Mouse (Mus musculus): Measurements from ENCODE around the gene 6430571L13Rik.

The 6430571L13Rik gene

GRCm38 (mm10) chr9:107340911-107341645, 676 bp downstream of the 6430571L13Rik start:
- no peak for DNase-seq (ENCODE audit: low read depth, low spot score)

DNA sequence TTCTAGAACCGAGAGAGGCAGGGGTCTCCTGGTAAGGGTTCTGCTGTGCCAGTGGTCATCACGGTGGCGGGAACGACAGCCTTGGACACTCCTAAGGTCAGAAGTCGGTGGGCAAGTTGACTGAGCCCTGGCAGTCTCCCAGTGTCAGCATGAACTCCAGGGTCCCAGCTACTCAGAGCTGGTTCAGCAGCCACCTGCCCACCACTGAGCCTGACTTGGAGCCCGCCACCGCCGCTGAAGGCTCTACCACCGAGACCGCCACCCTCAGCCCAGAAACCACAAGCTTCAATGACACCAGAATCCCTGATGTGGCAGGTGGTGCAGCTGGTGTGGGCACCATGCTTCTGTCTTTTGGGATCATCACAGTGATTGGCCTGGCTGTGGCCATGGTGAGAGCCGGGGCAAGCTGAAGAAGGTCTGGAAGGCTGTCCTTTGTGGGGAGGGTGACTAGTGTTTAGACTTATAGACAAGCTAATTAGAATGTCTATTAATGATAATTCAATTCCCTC, 1.9 kb downstream of the 6430571L13Rik start:
- no peak for DNase-seq (ENCODE audit: low read depth, low spot score)

GRCm38 (mm10) chr9:107343146-107343943, 2.9 kb downstream of the 6430571L13Rik start:
- DNase-seq (ENCODE audit: low read depth, low spot score): no peak

DNA sequence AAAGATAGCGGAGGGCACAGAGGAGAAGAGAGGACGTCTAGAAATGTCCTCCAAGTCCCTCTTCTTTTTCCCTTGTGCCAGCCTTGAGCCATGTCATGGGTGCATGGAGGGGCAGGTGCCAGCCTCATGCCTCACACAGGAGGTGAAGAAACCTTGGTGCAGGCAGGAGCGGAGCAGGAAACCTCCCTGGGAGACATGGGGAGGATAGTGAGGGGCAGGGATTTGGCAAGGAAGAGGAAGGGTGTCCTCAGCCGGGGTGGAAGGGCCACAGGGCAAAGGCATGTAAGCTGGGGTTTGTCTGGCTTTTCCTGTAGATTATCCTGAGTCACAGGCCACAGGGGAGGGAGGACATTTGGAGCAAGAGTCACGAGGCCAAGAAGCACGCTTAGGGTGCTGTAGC, 3.6 kb downstream of the 6430571L13Rik start:
- no peak for DNase-seq (ENCODE audit: low read depth, low spot score)

DNA sequence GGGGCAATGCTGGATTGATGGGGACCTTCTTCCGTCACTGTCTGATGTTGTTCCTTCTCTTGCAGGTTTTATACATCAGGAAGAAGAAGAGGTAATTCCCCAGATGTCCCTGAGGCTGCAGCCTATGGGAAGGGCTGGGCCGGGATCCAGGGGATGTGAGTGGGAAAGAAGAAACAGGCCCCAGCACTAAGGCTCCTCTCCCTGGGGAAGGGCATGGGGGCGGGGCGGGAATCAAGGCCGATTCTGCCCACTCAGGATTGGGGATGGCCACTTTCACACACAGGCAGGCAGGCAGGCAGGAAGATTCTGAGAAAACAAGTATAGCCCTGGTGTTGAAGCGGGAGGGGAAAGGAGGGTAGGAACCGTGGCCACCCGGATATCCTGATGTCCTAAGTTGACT, 5.7 kb downstream of the 6430571L13Rik start:
- DNase-seq (ENCODE audit: low read depth, low spot score): no peak

DNA sequence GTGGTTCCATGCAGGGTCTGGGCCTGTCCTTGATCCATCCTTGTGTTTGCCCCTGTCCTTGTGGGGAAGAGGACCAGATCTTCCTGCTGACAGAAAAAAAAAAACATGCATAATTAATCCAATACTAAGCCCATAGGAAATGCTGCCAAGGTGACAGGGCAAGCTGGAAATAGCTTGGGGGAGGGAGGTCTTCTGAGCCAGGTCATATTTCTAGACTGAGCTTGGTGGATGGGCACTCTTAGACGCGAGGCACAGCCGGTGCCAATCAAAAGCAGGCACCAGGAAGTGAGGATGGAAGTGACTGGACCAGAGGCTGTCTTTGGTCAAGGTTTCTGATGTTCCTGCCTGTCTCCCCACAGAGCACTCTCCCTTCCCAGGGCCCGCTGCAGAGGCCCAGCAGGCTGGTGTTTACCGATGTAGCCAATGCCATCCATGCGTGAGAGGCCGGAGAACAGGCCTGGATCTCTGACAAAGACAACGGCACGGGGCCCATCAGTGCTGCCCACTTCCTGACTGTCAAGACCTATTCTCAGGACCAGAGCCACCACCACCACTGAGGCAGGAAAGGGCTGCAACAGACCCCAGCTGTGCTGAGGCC, 7.3 kb downstream of the 6430571L13Rik start:
- no peak for DNase-seq (ENCODE audit: low read depth, low spot score)

- no peak for DNase-seq (ENCODE audit: low read depth, low spot score)
Observed at GRCm38 (mm10) chr9:107349321-107349720, 8.9 kb downstream of the 6430571L13Rik start.

DNA sequence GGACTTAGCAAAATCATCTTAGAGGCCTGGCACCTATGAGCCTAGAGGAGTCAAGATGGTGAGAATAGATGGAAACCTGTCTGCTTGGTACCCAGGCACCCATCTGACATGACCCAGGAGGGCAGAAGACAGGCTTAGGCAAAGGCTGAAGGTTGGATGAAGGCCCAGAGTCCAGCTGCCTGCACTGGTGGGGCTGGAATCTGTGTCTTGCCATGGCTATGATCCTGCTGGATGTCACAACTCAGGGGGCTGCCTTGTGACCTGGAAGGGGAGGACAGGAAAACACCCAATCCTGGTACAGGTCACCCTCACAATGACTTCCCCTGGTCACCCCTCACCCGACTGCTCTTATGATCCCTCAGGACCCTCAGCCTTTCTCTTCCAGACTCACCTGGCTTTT, 14.4 kb downstream of the 6430571L13Rik start:
- DNase-seq (ENCODE audit: low read depth, low spot score): no peak

DNA sequence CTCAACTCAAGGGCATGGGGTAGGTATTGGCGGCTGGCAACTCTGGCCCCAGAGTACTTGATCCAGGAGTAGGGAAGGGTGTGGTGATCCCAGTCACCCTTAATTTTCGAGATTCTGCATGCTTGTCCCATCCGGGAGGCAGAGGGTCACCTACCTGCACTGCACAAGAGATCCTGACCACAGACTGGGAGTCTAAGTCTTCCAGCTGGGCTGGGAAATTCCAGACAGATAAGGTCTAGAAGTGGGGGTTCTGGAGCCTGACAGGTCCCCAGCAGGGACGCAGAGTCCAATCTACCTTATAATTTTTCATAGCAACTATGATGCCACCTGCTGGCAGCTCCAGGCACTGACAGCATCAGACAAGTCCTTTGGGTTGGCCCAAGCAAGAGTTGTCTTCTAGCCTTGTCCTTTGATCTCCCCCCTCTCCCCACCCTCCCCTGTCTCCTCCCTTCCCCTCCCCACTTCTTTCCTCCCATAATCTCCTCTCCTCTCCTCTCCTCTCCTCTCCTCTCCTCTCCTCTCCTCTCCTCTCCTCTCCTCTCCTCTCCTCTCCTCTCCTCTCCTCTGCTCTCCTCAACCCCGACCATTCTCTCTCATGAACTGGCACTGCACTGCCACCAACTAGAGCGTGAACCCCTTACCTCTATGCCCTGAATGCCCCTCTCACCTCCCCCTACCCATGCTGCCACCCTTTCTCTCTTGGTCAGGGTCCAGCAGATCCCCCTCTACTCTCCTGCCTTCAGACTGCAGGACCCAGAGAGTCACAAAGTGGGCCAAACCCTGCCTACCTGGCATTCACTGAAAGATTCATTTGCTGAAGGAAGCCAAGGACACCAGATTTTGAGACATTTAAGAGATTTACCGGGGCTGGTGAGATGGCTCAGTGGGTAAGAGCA, 15.7 kb downstream of the 6430571L13Rik start:
- peak; percentile 55 for DNase-seq (ENCODE audit: low read depth, low spot score)

- peak; percentile 69 for DNase-seq (ENCODE audit: low read depth, low spot score)
Observed at GRCm38 (mm10) chr9:107357651-107358050, 17.2 kb downstream of the 6430571L13Rik start.

- no peak for DNase-seq (ENCODE audit: low read depth, low spot score)
Observed at GRCm38 (mm10) chr9:107360989-107361388, 20.6 kb downstream of the 6430571L13Rik start.

- DNase-seq (ENCODE audit: low read depth, low spot score): peak; percentile 62
Observed at GRCm38 (mm10) chr9:107366644-107367043, 26.2 kb downstream of the 6430571L13Rik start.

GRCm38 (mm10) chr9:107368302-107368701, 27.9 kb downstream of the 6430571L13Rik start:
- DNase-seq (ENCODE audit: low read depth, low spot score): no peak

- no peak for DNase-seq (ENCODE audit: low read depth, low spot score)
Observed at GRCm38 (mm10) chr9:107369270-107370105, 29.1 kb downstream of the 6430571L13Rik start.

GRCm38 (mm10) chr9:107370106-107370463, 29.7 kb downstream of the 6430571L13Rik start:
- no peak for DNase-seq (ENCODE audit: low read depth, low spot score)

DNA sequence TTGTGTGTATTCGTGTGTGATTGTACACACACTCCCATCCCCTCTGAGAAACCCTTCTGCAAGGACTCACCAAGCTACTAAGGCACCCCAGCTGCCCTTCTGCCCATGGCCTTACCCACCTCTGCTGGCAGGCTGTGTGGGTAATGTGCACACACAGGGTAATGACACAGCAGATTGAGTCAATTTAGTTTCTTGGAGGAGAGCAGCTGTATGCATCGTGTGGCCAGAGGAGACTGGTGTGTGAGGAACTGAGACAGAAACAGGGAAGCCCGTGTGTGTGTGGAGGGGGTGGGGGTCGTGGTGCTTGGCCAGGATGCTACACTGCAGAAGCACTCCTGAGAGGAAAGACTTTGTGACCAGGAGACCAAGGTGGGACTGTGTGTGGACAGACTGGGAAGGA, 32.0 kb downstream of the 6430571L13Rik start:
- no peak for DNase-seq (ENCODE audit: low read depth, low spot score)

DNA sequence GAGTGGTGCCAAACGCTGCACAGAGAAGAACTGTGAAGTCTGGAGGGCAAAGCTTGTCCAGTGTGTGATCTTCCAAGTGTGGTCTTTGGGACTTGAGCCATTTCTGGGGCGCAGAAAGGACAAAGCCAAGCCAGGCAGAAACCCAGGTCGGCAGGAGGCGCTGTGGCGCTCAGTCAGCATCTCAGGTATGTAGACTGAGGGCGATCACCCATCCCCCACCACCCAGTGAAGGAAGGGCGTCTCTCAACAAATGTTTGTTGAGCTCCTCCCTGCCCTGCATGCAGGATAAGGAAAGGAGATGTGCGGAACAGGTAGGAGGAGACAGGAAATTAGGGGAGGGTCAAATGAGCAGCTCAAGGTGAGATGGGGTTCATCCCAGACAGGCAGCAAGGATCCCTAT, 34.2 kb downstream of the 6430571L13Rik start:
- no peak for DNase-seq (ENCODE audit: low read depth, low spot score)

DNA sequence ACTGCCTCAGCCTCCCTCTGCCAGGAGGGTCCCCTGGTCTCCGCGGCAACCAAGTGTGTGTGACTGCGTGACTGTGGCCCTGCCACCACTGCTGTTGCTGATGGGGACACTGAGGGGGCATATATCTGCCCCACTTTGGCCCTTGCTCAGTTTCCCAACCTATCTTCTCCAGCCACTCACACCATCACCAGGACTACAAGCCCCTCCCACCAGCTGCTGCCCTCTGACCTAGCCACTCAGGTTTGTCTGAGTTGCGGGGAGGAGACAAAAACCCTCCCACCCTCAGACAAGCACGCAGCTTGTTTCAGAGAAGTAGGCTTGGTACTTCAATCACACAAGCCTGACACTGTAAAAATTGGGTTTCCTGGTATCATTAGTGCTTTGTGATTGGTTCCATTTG, 35.0 kb downstream of the 6430571L13Rik start:
- no peak for DNase-seq (ENCODE audit: low read depth, low spot score)

DNA sequence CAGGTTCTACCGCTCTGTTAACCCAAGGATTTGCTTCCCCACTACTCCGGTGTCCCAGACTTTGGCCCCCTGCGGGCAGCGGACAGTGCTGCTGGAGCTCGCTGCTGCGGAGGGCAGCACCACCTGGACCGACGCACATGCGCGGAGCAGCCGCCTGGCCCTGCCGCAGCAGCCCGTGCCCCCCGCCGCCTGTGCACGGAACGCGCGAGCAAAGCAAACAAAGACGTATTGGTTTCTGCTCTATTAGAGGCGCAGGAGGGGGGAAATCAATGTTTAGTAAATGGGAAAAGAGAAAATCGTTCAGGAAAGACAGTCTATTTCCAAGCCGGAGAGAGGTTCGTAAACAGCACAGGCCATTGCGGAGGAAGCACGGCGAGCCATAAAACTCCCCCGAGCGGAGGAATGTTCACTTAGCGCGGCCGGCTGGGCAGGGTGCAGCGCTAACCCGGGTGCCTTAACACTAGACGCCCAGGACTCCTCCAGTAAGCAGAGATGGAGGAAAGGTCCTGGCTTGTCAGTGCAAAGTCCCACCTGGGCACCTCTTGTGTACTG, 37.6 kb downstream of the 6430571L13Rik start:
- no peak for DNase-seq (ENCODE audit: low read depth, low spot score)

DNA sequence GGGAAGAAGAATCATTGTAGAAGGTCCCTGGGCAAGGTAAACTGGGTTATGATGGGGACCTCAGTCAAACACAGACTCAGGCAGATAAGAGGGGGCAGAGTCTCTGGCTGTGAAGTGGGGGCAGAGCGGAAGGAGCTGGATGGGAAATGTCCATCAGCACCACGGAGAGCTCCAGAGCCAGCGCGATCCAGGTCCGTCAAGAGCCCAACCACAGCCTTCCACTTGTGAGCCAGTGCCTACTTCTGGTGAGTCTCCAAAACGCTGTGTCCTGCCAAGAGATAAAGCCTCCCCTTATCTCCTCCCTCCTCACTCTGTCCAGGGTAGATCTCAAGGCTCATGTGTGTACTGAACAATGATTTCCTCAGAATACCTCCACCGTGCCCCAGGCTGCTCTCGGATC, 41.3 kb downstream of the 6430571L13Rik start:
- DNase-seq (ENCODE audit: low read depth, low spot score): no peak
